Mouse (Mus musculus) kidney, postnatal 10 days (tissue): Measurements from ENCODE around the gene Rbm44.

Experiments
- DNase-seq: peaks from one replicate; pipeline ENCODE4 v3.0.0; 2021; ENCODE audit warnings: mixed read lengths

Rbm44 gene

GRCm38 (mm10) chr1:91179533-91180173 lies 34.8 kb downstream of the Rbm44 start, which contains the start of gene Ramp1:
Ramp1 (plus strand) TSS chr1:91179822.
- DNase-seq, result peak; percentile 64

- DNase-seq, result no peak
Observed at GRCm38 (mm10) chr1:91180174-91180565, 35.3 kb downstream of the Rbm44 start.

- DNase-seq, result no peak
Observed at GRCm38 (mm10) chr1:91180723-91181122, 35.8 kb downstream of the Rbm44 start.

GRCm38 (mm10) chr1:91181261-91181660 lies 36.4 kb downstream of the Rbm44 start:
- DNase-seq, result peak; percentile 23

GRCm38 (mm10) chr1:91181784-91182450 lies 37.0 kb downstream of the Rbm44 start:
- no peak for DNase-seq

GRCm38 (mm10) chr1:91183305-91183704 lies 38.4 kb downstream of the Rbm44 start:
- no peak for DNase-seq

GRCm38 (mm10) chr1:91186677-91187076 lies 41.8 kb downstream of the Rbm44 start:
- no peak for DNase-seq

GRCm38 (mm10) chr1:91187315-91187714 lies 42.4 kb downstream of the Rbm44 start:
- DNase-seq, result no peak

- DNase-seq, result no peak
Observed at GRCm38 (mm10) chr1:91187786-91188640, 43.1 kb downstream of the Rbm44 start.

- DNase-seq, result no peak
Observed at GRCm38 (mm10) chr1:91188851-91189460, 44.1 kb downstream of the Rbm44 start.

- DNase-seq, result no peak
Observed at GRCm38 (mm10) chr1:91192184-91192583, 47.3 kb downstream of the Rbm44 start.

GRCm38 (mm10) chr1:91193242-91193641 lies 48.4 kb downstream of the Rbm44 start:
- no peak for DNase-seq

GRCm38 (mm10) chr1:91193680-91194079 lies 48.8 kb downstream of the Rbm44 start:
- DNase-seq, result no peak

GRCm38 (mm10) chr1:91199793-91200192 lies 54.9 kb downstream of the Rbm44 start:
- DNase-seq, result no peak

- no peak for DNase-seq
Observed at GRCm38 (mm10) chr1:91201122-91201521, 56.2 kb downstream of the Rbm44 start.

- DNase-seq, result no peak
Observed at GRCm38 (mm10) chr1:91204221-91204765, 59.4 kb downstream of the Rbm44 start.

- DNase-seq, result no peak
Observed at GRCm38 (mm10) chr1:91205651-91206050, 60.8 kb downstream of the Rbm44 start.

GRCm38 (mm10) chr1:91206336-91206735 lies 61.4 kb downstream of the Rbm44 start:
- no peak for DNase-seq

- DNase-seq, result no peak
Observed at GRCm38 (mm10) chr1:91206873-91207272, 62.0 kb downstream of the Rbm44 start.

- no peak for DNase-seq
Observed at GRCm38 (mm10) chr1:91207334-91208074, 62.6 kb downstream of the Rbm44 start.

- DNase-seq, result no peak
Observed at GRCm38 (mm10) chr1:91209343-91209742, 64.5 kb downstream of the Rbm44 start.

- no peak for DNase-seq
Observed at GRCm38 (mm10) chr1:91209785-91210184, 64.9 kb downstream of the Rbm44 start.
